Mouse (Mus musculus) heart, adult 2 months (tissue): ENCODE measurements around the gene Zfp423.

Experiments used
- CTCF ChIP-seq: fragments of 200-600 bp; IDR thresholded peaks from 2 replicates; pipeline ENCODE4 v1.8.1; 2022; ENCODE audit warnings: antibody characterized with exemption, mild to moderate bottlenecking, moderate library complexity
- EP300 ChIP-seq: fragments of 200-500 bp; IDR thresholded peaks from 2 replicates; pipeline ENCODE4 v1.6.1; 2011; ENCODE audit warnings: low read depth, low read length, control low read depth; ENCODE audit not compliant: insufficient read depth
- POLR2A ChIP-seq: fragments of 200-500 bp; IDR thresholded peaks from 2 replicates; pipeline ENCODE4 v1.6.1; 2011; ENCODE audit warnings: mild to moderate bottlenecking, low read depth, low read length, control low read depth; ENCODE audit not compliant: insufficient read depth

DNA sequence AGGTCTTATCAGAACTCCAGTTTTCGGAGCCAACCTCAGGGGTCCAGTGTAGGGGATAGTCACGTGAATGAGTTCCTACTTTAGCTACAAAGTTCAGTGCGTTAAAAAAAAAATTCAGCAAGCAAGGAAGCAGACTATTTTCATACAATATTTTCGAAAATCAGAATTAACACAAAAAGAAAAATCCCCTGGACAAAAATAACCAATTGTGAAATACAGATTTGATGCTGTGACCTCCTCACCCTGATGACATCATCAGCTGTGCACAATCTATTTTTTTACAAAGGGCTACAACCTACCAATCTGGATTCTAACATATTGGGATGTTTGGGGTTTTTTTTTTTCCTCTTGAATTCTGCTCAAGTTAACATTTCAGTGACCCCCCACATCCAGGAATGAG lies 301.9 kb downstream of the Zfp423 start:
- TF ChIP-seq POLR2A (no peak), CTCF (no peak), EP300 (no peak)
